Mouse (Mus musculus): ENCODE results near the gene Ubr7.

Gene Ubr7

GRCm38 (mm10) chr12:102757689-102758402, at the start of gene Ubr7, which contains the start of the genes Gm28051 and Gon7:
Gene Ubr7 (plus strand): TSS chr12:102757967.
Gene Gm28051 (minus strand): TSS chr12:102757765.
Gene Gon7 (minus strand): TSS chr12:102757803.
- ATAC-seq (ENCODE audit: insufficient number of reproducible peaks, low FRiP score, low TSS enrichment), result peak; percentile 97

GRCm38 (mm10) chr12:102708220-102708619, 49.5 kb upstream of the Ubr7 start:
- no peak for ATAC-seq (ENCODE audit: insufficient number of reproducible peaks, low FRiP score, low TSS enrichment)

GRCm38 (mm10) chr12:102709896-102710295, 47.9 kb upstream of the Ubr7 start:
- ATAC-seq (ENCODE audit: insufficient number of reproducible peaks, low FRiP score, low TSS enrichment), result no peak

- ATAC-seq (ENCODE audit: insufficient number of reproducible peaks, low FRiP score, low TSS enrichment), result peak; percentile 88
Observed at GRCm38 (mm10) chr12:102710851-102711375, 46.9 kb upstream of the Ubr7 start.

GRCm38 (mm10) chr12:102713153-102713865, 44.5 kb upstream of the Ubr7 start:
- no peak for ATAC-seq (ENCODE audit: insufficient number of reproducible peaks, low FRiP score, low TSS enrichment)

- no peak for ATAC-seq (ENCODE audit: insufficient number of reproducible peaks, low FRiP score, low TSS enrichment)
Observed at GRCm38 (mm10) chr12:102714116-102714515, 43.7 kb upstream of the Ubr7 start.

- ATAC-seq (ENCODE audit: insufficient number of reproducible peaks, low FRiP score, low TSS enrichment), result no peak
Observed at GRCm38 (mm10) chr12:102714654-102715395, 42.9 kb upstream of the Ubr7 start.

GRCm38 (mm10) chr12:102719552-102720315, 38.0 kb upstream of the Ubr7 start:
- ATAC-seq (ENCODE audit: insufficient number of reproducible peaks, low FRiP score, low TSS enrichment), result 0 out of 2 replicates have a peak, but pooled peaks have one; percentile 31

- ATAC-seq (ENCODE audit: insufficient number of reproducible peaks, low FRiP score, low TSS enrichment), result no peak
Observed at GRCm38 (mm10) chr12:102722451-102722850, 35.3 kb upstream of the Ubr7 start.

- ATAC-seq (ENCODE audit: insufficient number of reproducible peaks, low FRiP score, low TSS enrichment), result no peak
Observed at GRCm38 (mm10) chr12:102722966-102723365, 34.8 kb upstream of the Ubr7 start.

- no peak for ATAC-seq (ENCODE audit: insufficient number of reproducible peaks, low FRiP score, low TSS enrichment)
Observed at GRCm38 (mm10) chr12:102723861-102724260, 33.9 kb upstream of the Ubr7 start.

GRCm38 (mm10) chr12:102725146-102725545, 32.6 kb upstream of the Ubr7 start:
- ATAC-seq (ENCODE audit: insufficient number of reproducible peaks, low FRiP score, low TSS enrichment), result no peak

- ATAC-seq (ENCODE audit: insufficient number of reproducible peaks, low FRiP score, low TSS enrichment), result no peak
Observed at GRCm38 (mm10) chr12:102725761-102726175, 32.0 kb upstream of the Ubr7 start.

- peak; percentile 93 for ATAC-seq (ENCODE audit: insufficient number of reproducible peaks, low FRiP score, low TSS enrichment)
Observed at GRCm38 (mm10) chr12:102729855-102730797, 27.6 kb upstream of the Ubr7 start.

- no peak for ATAC-seq (ENCODE audit: insufficient number of reproducible peaks, low FRiP score, low TSS enrichment)
Observed at GRCm38 (mm10) chr12:102730798-102731619, 26.8 kb upstream of the Ubr7 start.

- no peak for ATAC-seq (ENCODE audit: insufficient number of reproducible peaks, low FRiP score, low TSS enrichment)
Observed at GRCm38 (mm10) chr12:102733381-102733780, 24.4 kb upstream of the Ubr7 start.

GRCm38 (mm10) chr12:102739096-102739495, 18.7 kb upstream of the Ubr7 start:
- no peak for ATAC-seq (ENCODE audit: insufficient number of reproducible peaks, low FRiP score, low TSS enrichment)

GRCm38 (mm10) chr12:102740285-102740684, 17.5 kb upstream of the Ubr7 start:
- ATAC-seq (ENCODE audit: insufficient number of reproducible peaks, low FRiP score, low TSS enrichment), result no peak

Data from cerebellum, adult (tissue).